ENCODE assay signal across 25 mouse cellular contexts in genomic region chr7:81367946-81368345, GRCm38 (mm10). TPM values are rescaled to one million over a fixed set of nuclear protein-coding genes. Genes with fewer than 3 reads are reported as not detected.
DNase-seq lines count a peak whose midpoint lies in the region; ATAC-seq and TF ChIP-seq lines count a peak whose summit lies in the region.
"Had no signal": no experiment of that assay in that cellular context is flagged by ENCODE, and none has a peak within 500 bp of the region (broad histone marks: within the 10 kb centered on the region; RNA-seq: fewer than 3 reads in every experiment).

No protein-coding gene starts in this region.

- H3K27ac ChIP-seq in kidney, adult 2 months (ENCODE audit: insufficient read depth, low read depth, low read length) = no peak overlapping the region
- H3K27ac ChIP-seq in liver, adult 2 months (replicated peaks; ENCODE audit: insufficient read depth, low read depth, low read length) = 0 out of 2 replicates have a peak overlapping the region, but pooled peaks have one; percentile 28
- no peak overlapping the region for H3K27ac ChIP-seq in liver, embryonic 11.5 days (ENCODE audit: low read depth, low read length)
- no peak overlapping the region for H3K27ac ChIP-seq in hindbrain, embryonic 12.5 days
- H3K27ac ChIP-seq in midbrain, embryonic 16.5 days (ENCODE audit: low read length) = no peak overlapping the region
- H3K27ac ChIP-seq: embryonic facial prominence, embryonic 15.5 days; heart, embryonic 10.5 days; hindbrain, embryonic 13.5 days; hindbrain, postnatal 0 days had no signal

- no peaks in the 10 kb centered on the region for H3K9me3 ChIP-seq in liver, embryonic 11.5 days (ENCODE audit: control insufficient read depth, low read length)
- no peaks in the 10 kb centered on the region for H3K9me3 ChIP-seq in hindbrain, embryonic 12.5 days (replicated peaks)
- H3K9me3 ChIP-seq in midbrain, embryonic 16.5 days (replicated peaks; ENCODE audit: control insufficient read depth, low read length, poor library complexity, severe bottlenecking) = no peaks in the 10 kb centered on the region
- H3K9me3 ChIP-seq: embryonic facial prominence, embryonic 15.5 days; G1E; heart, embryonic 10.5 days; hindbrain, embryonic 13.5 days had no signal

- no peak overlapping the region for H3K9ac ChIP-seq in liver, adult 2 months (ENCODE audit: low read depth, low read length)
- H3K9ac ChIP-seq in liver, embryonic 11.5 days (ENCODE audit: low read depth, low read length) = no peak overlapping the region
- H3K9ac ChIP-seq in hindbrain, embryonic 12.5 days = no peak overlapping the region
- no peak overlapping the region for H3K9ac ChIP-seq in midbrain, embryonic 16.5 days (ENCODE audit: low read depth, low read length)
- H3K9ac ChIP-seq: embryonic facial prominence, embryonic 15.5 days; hindbrain, embryonic 13.5 days had no signal

- H3K4me3 ChIP-seq in kidney, adult 2 months (ENCODE audit: insufficient read depth, low read depth, low read length) = no peak overlapping the region
- H3K4me3 ChIP-seq in liver, adult 2 months (ENCODE audit: insufficient read depth, low read depth, low read length) = no peak overlapping the region
- H3K4me3 ChIP-seq in liver, embryonic 11.5 days (ENCODE audit: low read depth, low read length) = no peak overlapping the region
- no peak overlapping the region for H3K4me3 ChIP-seq in hindbrain, embryonic 12.5 days
- H3K4me3 ChIP-seq in midbrain, embryonic 16.5 days (ENCODE audit: low read depth, low read length) = no peak overlapping the region
- H3K4me3 ChIP-seq: embryonic facial prominence, embryonic 15.5 days; erythroblast, embryonic 14.5 days; heart, embryonic 10.5 days; hindbrain, embryonic 13.5 days had no signal

- H3K79me2 ChIP-seq in liver, adult 2 months (ENCODE audit: control insufficient read depth, insufficient read depth, low read length) = no peaks in the 10 kb centered on the region

- no peak for TF ChIP-seq CTCF in kidney, adult 2 months (conservative IDR thresholded peaks at IDR 0.05; ENCODE audit: insufficient read depth, insufficient read length, low read depth, low read length)
- no peak for TF ChIP-seq CTCF in liver, adult 2 months (IDR thresholded peaks at IDR 0.05; ENCODE audit: low read depth, low read length)

- H3K4me2 ChIP-seq in liver, embryonic 11.5 days = no peak overlapping the region
- H3K4me2 ChIP-seq in hindbrain, embryonic 12.5 days (replicated peaks) = no peak overlapping the region
- H3K4me2 ChIP-seq in midbrain, embryonic 16.5 days (ENCODE audit: low read length) = no peak overlapping the region
- H3K4me2 ChIP-seq: embryonic facial prominence, embryonic 15.5 days; hindbrain, embryonic 13.5 days had no signal

- H3K36me3 ChIP-seq in kidney, adult 2 months (ENCODE audit: control insufficient read depth, insufficient read depth, low read length) = no peaks in the 10 kb centered on the region
- H3K36me3 ChIP-seq in liver, adult 2 months (ENCODE audit: control insufficient read depth, insufficient read depth, low read length) = no peaks in the 10 kb centered on the region
- no peaks in the 10 kb centered on the region for H3K36me3 ChIP-seq in liver, embryonic 11.5 days (ENCODE audit: control insufficient read depth, insufficient read depth, low read length)
- H3K36me3 ChIP-seq in hindbrain, embryonic 12.5 days = no peaks in the 10 kb centered on the region
- H3K36me3 ChIP-seq in midbrain, embryonic 16.5 days (ENCODE audit: control insufficient read depth, insufficient read depth, low read length) = no peaks in the 10 kb centered on the region
- H3K36me3 ChIP-seq: embryonic facial prominence, embryonic 15.5 days; G1E; heart, embryonic 10.5 days; hindbrain, embryonic 13.5 days had no signal

- ATAC-seq in liver, embryonic 11.5 days (replicated peaks; ENCODE audit: low FRiP score) = no peak
- no peak for ATAC-seq in hindbrain, embryonic 12.5 days (ENCODE audit: low FRiP score)
- no peak for ATAC-seq in midbrain, embryonic 16.5 days
- ATAC-seq: activated CD4-positive, CD25-positive, alpha-beta regulatory T cell, adult 4 months; CD4-positive, CD25-positive, alpha-beta regulatory T cell, adult 4 months; forebrain, embryonic 16.5 days; hindbrain, postnatal 0 days; Patski had no signal

- H3K27me3 ChIP-seq in kidney, adult 2 months (replicated peaks; ENCODE audit: control insufficient read depth, insufficient read depth, low read length) = no peaks in the 10 kb centered on the region; the same call in 1 of the 2 replicates
- H3K27me3 ChIP-seq in liver, adult 2 months (ENCODE audit: control insufficient read depth, insufficient read depth, low read length) = no peaks in the 10 kb centered on the region
- 0 out of 2 replicates have a peak, but pooled peaks cover 5% of the 10 kb centered on the region for H3K27me3 ChIP-seq in liver, embryonic 11.5 days (replicated peaks; ENCODE audit: control insufficient read depth, insufficient read depth, low read length)
- no peaks in the 10 kb centered on the region for H3K27me3 ChIP-seq in hindbrain, embryonic 12.5 days
- no peaks in the 10 kb centered on the region for H3K27me3 ChIP-seq in midbrain, embryonic 16.5 days (ENCODE audit: control insufficient read depth, insufficient read depth, low read depth, low read length)
- H3K27me3 ChIP-seq: hindbrain, embryonic 13.5 days; Patski had no signal

- DNase-seq in gastrocnemius, adult 18-20 months (ENCODE audit: low spot score) = peak; percentile 63
- DNase-seq in gastrocnemius, adult 8-10 months (ENCODE audit: low spot score in 2 of 2) = no peak
- peak; percentile 15 for DNase-seq in kidney, adult 2 months
- no peak for DNase-seq in kidney, postnatal 10 days
- peak; percentile 84 for DNase-seq in liver, adult 2 months (ENCODE audit: extremely low read depth, low read depth, low spot score)
- DNase-seq in liver, embryonic 11.5 days (ENCODE audit: low spot score) = no peak
- DNase-seq: adrenal gland, postnatal 14 days; B cell, adult 2 months; cerebellum, adult 18-20 months; cerebellum, adult 9-11 months; cerebellum, postnatal 36 days; heart, postnatal 10 days; heart, postnatal 4 days had no signal

- peaks cover 3% of the 10 kb centered on the region; the same call in 1 of the 2 replicates for H3K4me1 ChIP-seq in kidney, adult 2 months (ENCODE audit: control insufficient read depth, insufficient read depth, low read length)
- peaks cover 2% of the 10 kb centered on the region; the same call in 1 of the 2 replicates for H3K4me1 ChIP-seq in liver, adult 2 months (ENCODE audit: control insufficient read depth, insufficient read depth, low read length)
- no peaks in the 10 kb centered on the region for H3K4me1 ChIP-seq in liver, embryonic 11.5 days (replicated peaks; ENCODE audit: control insufficient read depth, insufficient read depth, low read length)
- peaks cover 11% of the 10 kb centered on the region for H3K4me1 ChIP-seq in hindbrain, embryonic 12.5 days
- H3K4me1 ChIP-seq in midbrain, embryonic 16.5 days (ENCODE audit: control insufficient read depth, insufficient read depth, low read length) = 0 out of 2 replicates have a peak, but pooled peaks cover 3% of the 10 kb centered on the region
- H3K4me1 ChIP-seq: embryonic facial prominence, embryonic 15.5 days had no signal

- no peak for TF ChIP-seq POLR2A in kidney, adult 2 months (IDR thresholded peaks at IDR 0.05; ENCODE audit: low read depth, low read length)
- TF ChIP-seq POLR2A in liver, adult 2 months (IDR thresholded peaks at IDR 0.05; ENCODE audit: extremely low read depth, insufficient read depth, low read length) = no peak

- 40% methylated on average over 3 of the region's 3 CpGs for WGBS in kidney, adult 2 months
- 14% methylated on average over 3 of the region's 3 CpGs for WGBS in liver, adult 2 months
- WGBS in liver, embryonic 11.5 days = 75% methylated on average over 3 of the region's 3 CpGs
- WGBS in hindbrain, embryonic 12.5 days = 81% methylated on average over 3 of the region's 3 CpGs
- WGBS in midbrain, embryonic 16.5 days = 78% methylated on average over 3 of the region's 3 CpGs

RNA-seq across cellular contexts. Expression of gene Rps17, which starts 22.9 kb away (rescaled TPM):
- total RNA-seq in gastrocnemius, adult 18-20 months (2021) = 100 to 1,000 TPM; 798 to 844 TPM
- 100 to 1,000 TPM; 756 to 885 (median 813) TPM for total RNA-seq in gastrocnemius, adult 8-10 months (2022)
- 1,243 and 1,376 TPM in 2 replicates for polyA plus RNA-seq in kidney, adult 2 months (2012; rRNA removed)
- total RNA-seq in liver, adult 2 months (2014; rRNA removed) = 661 and 745 TPM in 2 replicates
- 501 and 572 TPM in 2 replicates for polyA plus RNA-seq in liver, adult 2 months (2012; rRNA removed)
- 1,540 and 1,655 TPM in 2 replicates for polyA plus RNA-seq in liver, embryonic 11.5 days (2014; fragmentation: Nextera tagmentation; extraction: Ambion mirVana)
- polyA plus RNA-seq in hindbrain, embryonic 12.5 days (2016; fragmentation: Nextera tagmentation; extraction: Ambion mirVana) = 779 and 914 TPM in 2 replicates
- 594 and 636 TPM in 2 replicates for polyA plus RNA-seq in midbrain, embryonic 16.5 days (2015; fragmentation: Nextera tagmentation; extraction: Ambion mirVana)

Comparison
In these comparisons a context has a peak if more than half of its experiments do, and no peak if none do; other contexts are left out.
1. DNase-seq: peak in gastrocnemius, adult 18-20 months (single experiment), kidney, adult 2 months (single experiment) and liver, adult 2 months (single experiment); none in gastrocnemius, adult 8-10 months (0 of 2), kidney, postnatal 10 days (single experiment) and liver, embryonic 11.5 days (single experiment).